Mouse (Mus musculus) liver, postnatal 0 days (tissue): ENCODE measurements around the gene Smpx. TPM values are rescaled to one million over a fixed set of nuclear protein-coding genes. Genes with fewer than 3 reads are reported as not detected.

Experiments used
- ATAC-seq: fragments of 200-750 bp; cut with Nextera tagmentation; 2 replicates; pipeline ENCODE4 v1.8.0; 2017; ENCODE audit warnings: mild to moderate bottlenecking, moderate library complexity
- DNase-seq: peaks from one replicate; pipeline ENCODE4 v3.0.0-alpha.2; 2016
- H3K27ac ChIP-seq: fragments of 300-500 bp; sonication (generic); 2 replicates; pipeline ENCODE4 v1.5.1; 2014; ENCODE audit warnings: antibody characterized with exemption, moderate library complexity, mild to moderate bottlenecking, low read depth
- H3K27me3 ChIP-seq: fragments of 300-500 bp; sonication (generic); 2 replicates; pipeline ENCODE4 v1.6.1; 2014; ENCODE audit warnings: low read length, control low read depth, mixed read lengths; ENCODE audit not compliant: insufficient read depth
- H3K36me3 ChIP-seq: fragments of 300-500 bp; sonication (generic); replicated peaks from 2 replicates; pipeline ENCODE4 v1.6.1; 2014; ENCODE audit warnings: mild to moderate bottlenecking, control low read depth, low read length, moderate library complexity, mixed read lengths; ENCODE audit not compliant: insufficient read depth
- H3K4me1 ChIP-seq: fragments of 300-500 bp; sonication (generic); 2 replicates; pipeline ENCODE4 v1.6.1; 2014; ENCODE audit warnings: antibody characterized with exemption, mild to moderate bottlenecking, control low read depth; ENCODE audit not compliant: insufficient read depth
- H3K4me2 ChIP-seq: fragments of 300-500 bp; sonication (generic); 2 replicates; pipeline ENCODE4 v1.6.1; 2014; ENCODE audit warnings: low read depth, mild to moderate bottlenecking, low read length, moderate library complexity, mixed read lengths
- H3K4me3 ChIP-seq: fragments of 300-500 bp; sonication (generic); 2 replicates; pipeline ENCODE4 v1.5.1; 2014; ENCODE audit warnings: low read depth, low read length
- H3K9ac ChIP-seq: fragments of 300-500 bp; sonication (generic); replicated peaks from 2 replicates; pipeline ENCODE4 v1.6.1; 2014; ENCODE audit warnings: mild to moderate bottlenecking, moderate library complexity
- H3K9me3 ChIP-seq: fragments of 300-500 bp; sonication (generic); 2 replicates; pipeline ENCODE4 v1.6.1; 2016; ENCODE audit warnings: mild to moderate bottlenecking, control low read depth, low read length, mixed read lengths
- CTCF ChIP-seq: sonication (generic); IDR thresholded peaks from 2 replicates; pipeline ENCODE4 v1.5.1; 2016; ENCODE audit warnings: antibody characterized with exemption, low read depth
- EP300 ChIP-seq: IDR thresholded peaks from 2 replicates; pipeline ENCODE4 v1.6.1; 2016; ENCODE audit warnings: antibody characterized with exemption, low read depth, mild to moderate bottlenecking
- WGBS: fragments of 180-500 bp; shearing (Covaris S2); extraction: QIAGEN DNeasy Blood & Tissue Kit; methylation state at CpG from one replicate; pipeline ENCODE4 v1.1.7; 2014; ENCODE audit not compliant: insufficient replicate concordance; 5-methylcytosine and 5-hydroxymethylcytosine counted together
- polyA plus RNA-seq: library from polyadenylated mRNA; unstranded; fragments of >200 nt; fragmentation: Nextera tagmentation; extraction: Ambion mirVana; gene quantifications from 2 replicates; pipeline ENCODE4 v1.2.1, GENCODE M21; 2015

Smpx gene
- polyA plus RNA-seq, 1 experiment from 2014 or later: 0.36 TPM

DNA sequence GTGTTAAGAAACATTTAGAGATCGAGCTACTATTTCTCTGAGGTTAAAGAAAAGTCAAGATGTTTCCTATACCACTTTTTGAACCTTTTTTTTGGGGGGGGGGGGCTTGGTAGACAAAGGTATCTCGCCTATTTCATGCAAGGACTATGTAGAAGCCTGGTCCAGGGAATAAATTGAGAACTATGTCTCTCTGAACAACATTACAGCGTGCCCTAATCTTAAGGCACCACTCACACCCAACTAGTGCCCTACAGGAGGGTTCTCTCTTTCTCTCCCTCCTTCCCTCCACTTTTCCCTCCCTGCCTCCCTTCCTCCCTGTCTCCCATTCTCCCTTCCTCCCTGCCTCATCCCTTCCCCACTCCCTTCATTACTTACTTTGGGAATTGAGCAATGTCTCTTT, 33.6 kb downstream of the Smpx start:
- Histone ChIP-seq H3K27me3 (no peaks in the 10 kb centered on the region), H3K9me3 (no peaks in the 10 kb centered on the region), H3K27ac (no peak overlapping the region), H3K4me3 (no peak overlapping the region), H3K4me1 (no peaks in the 10 kb centered on the region), H3K36me3 (no peaks in the 10 kb centered on the region), H3K9ac (no peak overlapping the region), H3K4me2 (peak overlapping the region; percentile 40; the same call in 1 of the 2 replicates)
- DNase-seq (no peak), ATAC-seq (no peak)
- WGBS: 31% methylated on average over 3 of the region's 3 CpGs
- TF ChIP-seq EP300 (no peak), CTCF (no peak)

DNA sequence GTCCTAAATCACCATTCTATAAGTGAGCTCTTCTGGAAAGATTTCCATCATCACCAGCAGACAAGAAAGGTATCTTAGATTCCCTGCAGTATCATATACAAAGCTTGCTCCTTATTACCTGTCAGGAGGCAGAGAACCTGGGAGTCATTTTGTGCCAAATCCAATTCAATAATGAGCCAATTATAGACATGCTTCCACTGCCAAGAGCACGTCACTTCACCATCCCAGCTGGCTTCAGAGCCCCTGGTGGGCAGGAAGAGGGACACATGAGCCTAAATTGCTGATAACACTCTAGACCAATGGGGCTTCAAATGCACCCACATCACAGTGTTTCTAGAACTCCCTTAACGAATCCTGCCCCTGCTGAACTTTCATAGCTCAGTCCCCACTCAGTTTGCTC, 35.1 kb downstream of the Smpx start:
- Histone ChIP-seq H3K9me3 (no peaks in the 10 kb centered on the region), H3K27ac (no peak overlapping the region), H3K27me3 (no peaks in the 10 kb centered on the region), H3K4me1 (no peaks in the 10 kb centered on the region), H3K4me2 (no peak overlapping the region), H3K9ac (no peak overlapping the region), H3K4me3 (no peak overlapping the region), H3K36me3 (no peaks in the 10 kb centered on the region)
- 46% methylated on average over 2 of the region's 2 CpGs for WGBS
- DNase-seq: no peak
- ATAC-seq: no peak
- TF ChIP-seq EP300: no peak
- no peak for TF ChIP-seq CTCF

DNA sequence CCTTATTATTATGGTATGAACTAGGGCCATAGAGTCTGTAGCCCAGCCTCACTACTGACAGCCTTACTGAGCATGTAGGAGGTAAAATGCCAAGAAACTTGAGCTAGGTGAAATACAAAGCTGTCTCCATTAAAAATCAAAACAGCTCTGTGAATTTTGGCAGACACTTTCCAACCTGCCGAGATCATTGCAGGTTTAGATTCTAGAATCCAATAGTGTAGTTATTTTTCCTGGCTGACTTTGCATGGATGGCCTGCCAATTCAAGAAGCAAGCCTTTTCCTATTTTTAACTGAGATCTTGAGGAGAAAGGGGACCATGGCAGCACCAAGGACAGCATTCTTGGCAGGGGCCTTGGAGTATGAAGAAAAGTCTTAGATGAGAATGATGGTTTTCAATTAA, 35.6 kb downstream of the Smpx start:
- TF ChIP-seq EP300 (no peak), CTCF (no peak)
- Histone ChIP-seq H3K36me3 (no peaks in the 10 kb centered on the region), H3K4me2 (no peak overlapping the region), H3K9ac (no peak overlapping the region), H3K27ac (no peak overlapping the region), H3K9me3 (no peaks in the 10 kb centered on the region), H3K27me3 (no peaks in the 10 kb centered on the region), H3K4me1 (no peaks in the 10 kb centered on the region), H3K4me3 (no peak overlapping the region)
- DNase-seq (no peak), ATAC-seq (no peak)
- WGBS: 72% methylated on average over 1 of the region's 1 CpGs

DNA sequence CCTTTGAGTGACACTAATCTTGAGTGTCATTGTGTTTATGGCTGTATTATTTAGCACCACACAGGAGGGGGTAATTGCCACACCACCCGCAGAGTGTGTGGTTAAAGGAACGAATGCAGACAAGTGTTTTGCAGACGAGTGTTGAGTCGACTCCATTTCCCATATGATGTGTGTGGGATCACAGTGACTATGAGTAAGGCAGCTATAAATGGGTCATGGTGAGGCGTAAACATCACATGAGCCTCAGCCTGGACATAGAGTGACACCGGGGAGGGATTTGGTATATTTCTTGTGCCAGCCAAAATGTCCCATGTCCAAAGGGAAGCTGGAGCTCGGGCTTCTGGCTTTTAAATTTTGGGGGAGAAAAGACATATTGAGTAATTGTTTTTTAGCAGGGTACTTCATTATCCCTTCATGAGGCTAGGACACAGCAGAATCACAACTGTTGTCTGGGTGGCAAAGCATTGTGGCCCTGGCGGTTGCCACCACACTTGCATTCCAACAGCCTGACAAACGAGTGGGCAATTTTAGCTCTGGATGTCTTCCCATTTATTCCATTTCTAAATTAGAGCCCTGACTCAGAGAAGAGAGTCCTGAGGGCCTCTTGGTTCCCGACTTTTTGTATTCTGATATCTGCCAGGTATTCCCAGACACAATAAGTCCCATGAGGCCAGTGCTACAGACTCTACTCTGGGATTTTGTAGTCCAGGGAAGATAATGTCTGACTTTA, 49.3 kb downstream of the Smpx start:
- no peak for ATAC-seq
- 72% methylated on average over 10 of the region's 10 CpGs for WGBS
- DNase-seq: no peak
- H3K9me3 ChIP-seq: no peaks in the 10 kb centered on the region
- no peaks in the 10 kb centered on the region for H3K36me3 ChIP-seq
- H3K4me1 ChIP-seq: no peaks in the 10 kb centered on the region
- H3K4me3 ChIP-seq: no peak overlapping the region
- H3K27me3 ChIP-seq: no peaks in the 10 kb centered on the region; the same call in 1 of the 2 replicates
- TF ChIP-seq CTCF (no peak), EP300 (no peak)
- H3K27ac ChIP-seq: no peak overlapping the region
- H3K9ac ChIP-seq: no peak overlapping the region
- H3K4me2 ChIP-seq: no peak overlapping the region

DNA sequence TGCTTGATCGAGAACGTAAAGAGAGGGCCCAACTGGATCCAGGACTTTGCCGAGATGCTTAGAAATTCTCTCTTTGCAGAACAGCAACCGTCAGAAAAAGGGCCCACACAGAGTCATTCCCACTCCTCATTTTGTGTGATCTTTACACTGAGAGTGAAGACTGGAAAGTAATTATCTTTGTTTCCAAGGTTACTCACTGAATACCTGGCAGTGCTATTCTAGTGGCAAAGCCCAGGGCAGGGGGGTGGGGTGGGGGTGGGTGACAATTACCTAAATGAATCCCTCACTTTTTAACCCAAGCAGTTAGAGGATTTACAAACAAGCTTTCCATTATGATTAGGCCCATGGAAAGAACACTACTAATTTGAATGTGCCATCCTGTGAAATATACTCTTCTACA, 55.8 kb downstream of the Smpx start:
- Histone ChIP-seq H3K9me3 (no peaks in the 10 kb centered on the region), H3K27ac (no peak overlapping the region), H3K36me3 (no peaks in the 10 kb centered on the region), H3K9ac (no peak overlapping the region), H3K4me2 (no peak overlapping the region), H3K27me3 (no peaks in the 10 kb centered on the region), H3K4me3 (no peak overlapping the region), H3K4me1 (no peaks in the 10 kb centered on the region)
- no peak for DNase-seq
- no peak for TF ChIP-seq CTCF
- TF ChIP-seq EP300: no peak
- no peak for ATAC-seq
- WGBS: 62% methylated on average over 4 of the region's 4 CpGs

DNA sequence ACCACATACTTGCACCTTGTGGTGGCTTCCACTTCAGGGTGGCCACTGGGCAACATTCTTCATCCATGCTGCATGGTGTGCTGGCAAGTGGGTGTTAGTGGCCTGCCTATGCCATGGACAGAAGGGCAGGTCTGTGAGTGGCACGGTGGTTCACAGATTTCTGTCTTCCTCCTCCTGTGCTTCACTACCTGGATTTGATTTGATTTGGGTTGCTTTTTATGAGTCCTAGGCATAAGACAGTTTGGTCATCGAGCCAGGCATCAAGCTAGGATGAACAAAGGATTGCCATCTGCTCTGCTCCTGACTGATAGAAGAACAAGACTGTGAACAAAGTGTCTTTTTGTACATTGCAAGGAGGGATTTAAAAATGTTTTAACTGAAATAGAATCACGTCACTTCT, 63.8 kb downstream of the Smpx start:
- Histone ChIP-seq H3K9me3 (no peaks in the 10 kb centered on the region), H3K27me3 (no peaks in the 10 kb centered on the region), H3K9ac (no peak overlapping the region), H3K4me2 (no peak overlapping the region), H3K4me1 (no peaks in the 10 kb centered on the region), H3K36me3 (no peaks in the 10 kb centered on the region), H3K27ac (no peak overlapping the region), H3K4me3 (no peak overlapping the region)
- 69% methylated on average over 3 of the region's 3 CpGs for WGBS
- TF ChIP-seq EP300: no peak
- DNase-seq: no peak
- ATAC-seq: no peak
